Mouse (Mus musculus) thymus, adult 2 months (tissue): Measurements from ENCODE around the gene Washc2.

ENCODE experiments used
- CTCF ChIP-seq: fragments of 200-500 bp; IDR thresholded peaks from 2 replicates; pipeline ENCODE4 v1.5.1; 2012; ENCODE audit warnings: mild to moderate bottlenecking, control low read depth, low read length, moderate library complexity, borderline replicate concordance; ENCODE audit not compliant: control insufficient read depth, poor library complexity, insufficient read depth; ENCODE audit errors: extremely low read depth
- POLR2A ChIP-seq: fragments of 200-500 bp; IDR thresholded peaks from 2 replicates; pipeline ENCODE4 v1.6.1; 2012; ENCODE audit warnings: mild to moderate bottlenecking, low read length, control low read depth, moderate library complexity; ENCODE audit not compliant: control insufficient read depth, poor library complexity, insufficient read depth; ENCODE audit errors: extremely low read depth

DNA sequence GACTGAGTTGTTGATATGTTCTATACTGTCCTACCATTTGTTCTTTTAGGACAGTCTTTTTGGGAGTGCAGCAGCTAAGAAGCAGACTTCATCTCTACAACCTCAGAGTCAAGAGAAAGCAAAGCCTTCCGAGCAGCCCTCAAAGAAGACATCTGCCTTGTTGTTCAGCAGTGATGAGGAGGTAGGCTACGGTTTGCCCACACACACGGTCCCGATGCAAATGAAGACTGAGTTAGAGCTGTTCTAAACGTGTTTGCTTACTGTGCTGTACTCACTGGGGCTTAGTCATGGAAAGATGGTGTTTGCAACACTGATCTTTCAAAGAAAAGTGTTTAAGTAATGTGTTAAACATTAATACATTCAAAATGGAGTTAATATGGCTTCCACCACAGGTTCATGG, 30.2 kb downstream of the Washc2 start:
- TF ChIP-seq CTCF = no peak
- TF ChIP-seq POLR2A = no peak
